Mouse (Mus musculus): ENCODE results near the gene Grem1.

DNA sequence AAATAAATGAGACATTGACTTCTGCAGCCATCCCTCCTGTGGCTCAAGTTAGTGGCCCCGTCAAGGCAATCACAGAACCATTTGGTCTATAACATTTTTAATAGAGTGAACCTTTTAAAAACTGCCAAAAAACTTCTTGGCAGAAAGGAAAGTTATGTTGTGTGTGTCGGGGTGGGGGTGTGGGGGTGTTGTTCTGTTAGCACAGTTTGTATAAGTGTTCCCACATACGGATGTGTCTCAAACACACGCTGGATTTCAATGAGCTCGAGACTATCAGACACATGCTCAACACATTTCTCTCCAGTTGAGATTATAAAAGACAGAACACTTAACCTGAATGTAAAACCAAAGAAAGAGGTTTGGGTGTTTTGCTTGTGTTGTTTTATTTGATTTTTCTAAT lies 22.7 kb upstream of the Grem1 start:
- TF ChIP-seq POLR2A (IDR thresholded peaks at IDR 0.05; ENCODE audit: low read depth, low read length): no peak
- no peak for TF ChIP-seq CTCF (conservative IDR thresholded peaks at IDR 0.05; ENCODE audit: insufficient read depth, insufficient read length, low read depth, low read length)

Data from kidney, adult 2 months (tissue).